Mouse (Mus musculus) spleen, adult 2 months (tissue): ENCODE data around the gene Apof.

Experiments
- CTCF ChIP-seq: fragments of 200-500 bp; IDR thresholded peaks from 2 replicates; pipeline ENCODE4 v1.5.1; 2011; ENCODE audit warnings: mild to moderate bottlenecking, inconsistent platforms; ENCODE audit not compliant: insufficient read depth, insufficient read length, insufficient replicate concordance; ENCODE audit errors: extremely low read depth
- POLR2A ChIP-seq: fragments of 200-500 bp; IDR thresholded peaks from 2 replicates; pipeline ENCODE4 v1.6.1; 2011; ENCODE audit warnings: low read depth, low read length, inconsistent platforms

DNA sequence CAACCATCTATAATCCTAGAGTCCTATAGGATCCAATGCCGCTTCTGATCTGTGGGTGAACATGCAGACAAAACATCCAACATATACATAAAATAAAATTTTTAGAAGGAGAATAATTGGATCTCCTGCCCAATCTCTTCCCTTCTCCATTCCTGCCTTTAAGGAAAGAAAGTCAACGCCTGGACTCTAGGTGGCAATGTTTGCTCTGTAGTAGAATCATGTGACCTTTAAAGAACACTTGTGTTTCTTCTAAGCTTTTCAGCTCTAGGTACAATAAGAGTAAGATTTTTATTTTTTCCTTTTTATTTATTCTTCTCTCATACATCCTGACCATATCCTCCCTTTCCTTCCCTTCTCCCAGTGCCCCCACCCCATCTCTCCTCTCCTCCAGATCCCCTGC lies 3.4 kb downstream of the Apof start:
- TF ChIP-seq CTCF (no peak), POLR2A (no peak)
